Mouse (Mus musculus): ENCODE results near the gene Gm9857.
A peak's percentile ranks its signal among the peaks of the same experiment; 100 is the strongest.

The Gm9857 gene

GRCm38 (mm10) chr3:108925677-108926076 lies 14.6 kb downstream of the Gm9857 start:
- no peak for DNase-seq (ENCODE audit: low read depth, low spot score)

- no peak for DNase-seq (ENCODE audit: low read depth, low spot score)
Observed at GRCm38 (mm10) chr3:108921822-108922221, 18.4 kb downstream of the Gm9857 start.

- DNase-seq (ENCODE audit: low read depth, low spot score) = no peak
Observed at GRCm38 (mm10) chr3:108920442-108921070, 19.7 kb downstream of the Gm9857 start.

GRCm38 (mm10) chr3:108918852-108919251 lies 21.4 kb downstream of the Gm9857 start:
- DNase-seq (ENCODE audit: low read depth, low spot score) = no peak

GRCm38 (mm10) chr3:108917986-108918385 lies 22.3 kb downstream of the Gm9857 start:
- DNase-seq (ENCODE audit: low read depth, low spot score) = no peak

- DNase-seq (ENCODE audit: low read depth, low spot score) = no peak
Observed at GRCm38 (mm10) chr3:108916857-108917256, 23.4 kb downstream of the Gm9857 start.

- DNase-seq (ENCODE audit: low read depth, low spot score) = no peak
Observed at GRCm38 (mm10) chr3:108915999-108916398, 24.2 kb downstream of the Gm9857 start.

- DNase-seq (ENCODE audit: low read depth, low spot score) = peak; percentile 84
Observed at GRCm38 (mm10) chr3:108911548-108912413, 28.5 kb downstream of the Gm9857 start, which contains the start of gene Prpf38b. Prpf38b (minus strand) TSS chr3:108911727.

- peak; percentile 43 for DNase-seq (ENCODE audit: low read depth, low spot score)
Observed at GRCm38 (mm10) chr3:108911081-108911547, 29.1 kb downstream of the Gm9857 start.

GRCm38 (mm10) chr3:108910303-108911080 lies 29.8 kb downstream of the Gm9857 start:
- no peak for DNase-seq (ENCODE audit: low read depth, low spot score)

GRCm38 (mm10) chr3:108902934-108903333 lies 37.3 kb downstream of the Gm9857 start:
- DNase-seq (ENCODE audit: low read depth, low spot score) = no peak

GRCm38 (mm10) chr3:108902038-108902437 lies 38.2 kb downstream of the Gm9857 start:
- no peak for DNase-seq (ENCODE audit: low read depth, low spot score)

- DNase-seq (ENCODE audit: low read depth, low spot score) = no peak
Observed at GRCm38 (mm10) chr3:108900681-108901080, 39.6 kb downstream of the Gm9857 start.

GRCm38 (mm10) chr3:108900147-108900546 lies 40.1 kb downstream of the Gm9857 start:
- DNase-seq (ENCODE audit: low read depth, low spot score) = no peak

- no peak for DNase-seq (ENCODE audit: low read depth, low spot score)
Observed at GRCm38 (mm10) chr3:108898640-108899039, 41.6 kb downstream of the Gm9857 start.

GRCm38 (mm10) chr3:108892914-108893313 lies 47.3 kb downstream of the Gm9857 start:
- DNase-seq (ENCODE audit: low read depth, low spot score) = no peak

- DNase-seq (ENCODE audit: low read depth, low spot score) = no peak
Observed at GRCm38 (mm10) chr3:108892080-108892479, 48.2 kb downstream of the Gm9857 start.
